Mouse (Mus musculus) megakaryocyte, embryonic 14.5 days (primary cell): ENCODE data around the gene Selenow.

Experiments used
- FLI1 ChIP-seq: IDR thresholded peaks from 2 replicates; pipeline ENCODE4 v1.6.1; 2012; ENCODE audit warnings: low read length, inconsistent platforms, mixed read lengths
- GATA1 ChIP-seq: IDR thresholded peaks from 3 replicates; pipeline ENCODE4 v1.6.1; 2012; ENCODE audit warnings: mixed read lengths, low read length, inconsistent platforms, borderline replicate concordance

DNA sequence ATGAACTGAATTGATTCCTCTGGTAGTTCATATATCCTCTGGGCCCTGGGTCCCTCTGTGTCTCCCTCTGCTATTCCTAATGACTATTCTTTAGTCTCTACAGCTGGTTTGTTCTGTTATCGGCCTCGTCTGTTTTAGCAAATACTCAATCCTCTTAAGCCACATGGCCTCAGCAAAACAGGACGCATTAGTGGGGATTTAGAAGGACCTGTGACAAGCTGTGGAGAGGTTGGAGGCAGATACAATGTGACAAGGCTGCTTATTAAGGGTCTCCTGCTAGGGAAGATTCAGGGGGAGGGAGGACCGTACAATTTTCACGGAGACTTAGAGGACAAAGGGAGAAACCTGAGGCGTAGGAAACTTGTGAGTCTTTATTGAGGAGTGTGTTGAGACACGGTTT, 16.3 kb downstream of the Selenow start:
- TF ChIP-seq GATA1 (no peak), FLI1 (no peak)
